Mouse (Mus musculus) C2C12 (cell line): ENCODE measurements at regions not wholly inside any gene's neighbourhood (a gene's known extent, or its start where the extent isn't known, plus 50 kb on each side); places are given as distances from the start of the nearest gene placed in this dataset.

Source experiments
- H3K27me3 ChIP-seq: one replicate; pipeline ENCODE4 v1.6.1; 2011; ENCODE audit not compliant: control insufficient read depth, insufficient read depth, insufficient read length
- H3K36me3 ChIP-seq: one replicate; pipeline ENCODE4 v1.6.1; 2011; ENCODE audit not compliant: control insufficient read depth, insufficient read depth
- H3K4me3 ChIP-seq: one replicate; pipeline ENCODE4 v1.5.1; 2011; ENCODE audit warnings: mild to moderate bottlenecking, control low read depth; ENCODE audit not compliant: poor library complexity, insufficient read depth, severe bottlenecking
- H3K79me2 ChIP-seq: one replicate; pipeline ENCODE4 v1.6.1; 2011; ENCODE audit not compliant: control insufficient read depth, insufficient read depth
- H3K79me3 ChIP-seq: one replicate; pipeline ENCODE4 v1.6.1; 2011; ENCODE audit warnings: low read depth, control low read depth
- H3ac ChIP-seq: one replicate; pipeline ENCODE3; 2011; ENCODE audit warnings: low read depth; ENCODE audit not compliant: control insufficient read depth, insufficient read length
- CEBPB ChIP-seq: IDR thresholded peaks from one replicate; pipeline ENCODE4 v1.6.1; 2011; ENCODE audit warnings: low read depth, mild to moderate bottlenecking, control low read depth, moderate library complexity
- CTCF ChIP-seq: IDR thresholded peaks from one replicate; pipeline ENCODE4 v1.5.1; 2011; ENCODE audit not compliant: control insufficient read depth, insufficient read depth, insufficient read length
- FOSL1 ChIP-seq: IDR thresholded peaks from one replicate; pipeline ENCODE4 v1.8.0; 2011; ENCODE audit warnings: mild to moderate bottlenecking, low read length; ENCODE audit not compliant: poor library complexity, insufficient read depth, severe bottlenecking
- MAX ChIP-seq: IDR thresholded peaks from one replicate; pipeline ENCODE4 v1.6.1; 2011; ENCODE audit warnings: mild to moderate bottlenecking, control low read depth
- MYOD1 ChIP-seq: IDR thresholded peaks from one replicate; pipeline ENCODE4 v1.6.1; 2011; ENCODE audit warnings: low read depth; ENCODE audit not compliant: control insufficient read depth, insufficient read length
- MYOG ChIP-seq: IDR thresholded peaks from one replicate; pipeline ENCODE4 v1.6.1; 2011; ENCODE audit not compliant: control insufficient read depth, insufficient read length; ENCODE audit errors: extremely low read depth
- USF1 ChIP-seq: IDR thresholded peaks from one replicate; pipeline ENCODE4 v1.6.1; 2011; ENCODE audit warnings: low read depth, mild to moderate bottlenecking, control low read depth, moderate library complexity

GRCm38 (mm10) chr17:82215728-82216623 lies 477.8 kb upstream of the Slc8a1 start:
- no peaks in the 10 kb centered on the region for H3K36me3 ChIP-seq
- H3K27me3 ChIP-seq: no peaks in the 10 kb centered on the region
- TF ChIP-seq MYOG: no peak
- no peak for TF ChIP-seq MAX
- no peak for TF ChIP-seq CTCF
- no peak for TF ChIP-seq MYOD1
- TF ChIP-seq FOSL1: no peak
- H3K79me3 ChIP-seq: no peaks in the 10 kb centered on the region
- H3K79me2 ChIP-seq: no peaks in the 10 kb centered on the region
- no peak overlapping the region for H3ac ChIP-seq
- no peak overlapping the region for H3K4me3 ChIP-seq

GRCm38 (mm10) chr17:82199981-82200380 lies 461.8 kb upstream of the Slc8a1 start:
- no peak overlapping the region for H3K4me3 ChIP-seq
- no peak overlapping the region for H3ac ChIP-seq
- TF ChIP-seq USF1: no peak
- TF ChIP-seq FOSL1: no peak
- TF ChIP-seq MAX: no peak
- TF ChIP-seq CTCF: no peak
- no peak for TF ChIP-seq MYOD1
- TF ChIP-seq MYOG: no peak
- TF ChIP-seq CEBPB: no peak
- H3K79me3 ChIP-seq: no peaks in the 10 kb centered on the region
- no peaks in the 10 kb centered on the region for H3K36me3 ChIP-seq
- no peaks in the 10 kb centered on the region for H3K27me3 ChIP-seq
- H3K79me2 ChIP-seq: no peaks in the 10 kb centered on the region

- Histone ChIP-seq H3K36me3 (no peaks in the 10 kb centered on the region), H3K4me3 (no peak overlapping the region), H3K79me3 (no peaks in the 10 kb centered on the region), H3K79me2 (no peaks in the 10 kb centered on the region), H3K27me3 (no peaks in the 10 kb centered on the region), H3ac (no peak overlapping the region)
- no peak for TF ChIP-seq FOSL1
- TF ChIP-seq MYOG: no peak
Observed at GRCm38 (mm10) chr17:82199031-82199642, 461.0 kb upstream of the Slc8a1 start.

GRCm38 (mm10) chr17:82184261-82184660 lies 446.1 kb upstream of the Slc8a1 start:
- TF ChIP-seq MYOD1: no peak
- TF ChIP-seq CEBPB: no peak
- no peak for TF ChIP-seq CTCF
- no peak for TF ChIP-seq FOSL1
- no peak for TF ChIP-seq MYOG
- no peak for TF ChIP-seq USF1
- no peak for TF ChIP-seq MAX
- Histone ChIP-seq H3ac (no peak overlapping the region), H3K27me3 (no peaks in the 10 kb centered on the region), H3K36me3 (no peaks in the 10 kb centered on the region), H3K79me3 (no peaks in the 10 kb centered on the region), H3K79me2 (no peaks in the 10 kb centered on the region), H3K4me3 (no peak overlapping the region)

- TF ChIP-seq MAX (no peak), FOSL1 (no peak), USF1 (no peak), CEBPB (no peak), CTCF (no peak), MYOG (no peak), MYOD1 (no peak)
- no peak overlapping the region for H3K4me3 ChIP-seq
- H3K36me3 ChIP-seq: no peaks in the 10 kb centered on the region
- H3K27me3 ChIP-seq: no peaks in the 10 kb centered on the region
- no peak overlapping the region for H3ac ChIP-seq
- no peaks in the 10 kb centered on the region for H3K79me3 ChIP-seq
- no peaks in the 10 kb centered on the region for H3K79me2 ChIP-seq
Observed at GRCm38 (mm10) chr17:82171216-82171615, 433.0 kb upstream of the Slc8a1 start.

- no peak overlapping the region for H3ac ChIP-seq
- no peaks in the 10 kb centered on the region for H3K36me3 ChIP-seq
- no peak overlapping the region for H3K4me3 ChIP-seq
- H3K27me3 ChIP-seq: no peaks in the 10 kb centered on the region
- no peaks in the 10 kb centered on the region for H3K79me3 ChIP-seq
- no peaks in the 10 kb centered on the region for H3K79me2 ChIP-seq
- no peak for TF ChIP-seq USF1
- no peak for TF ChIP-seq MYOD1
- no peak for TF ChIP-seq CEBPB
- no peak for TF ChIP-seq CTCF
- no peak for TF ChIP-seq MAX
- TF ChIP-seq FOSL1: no peak
- no peak for TF ChIP-seq MYOG
Observed at GRCm38 (mm10) chr17:82153446-82153845, 415.3 kb upstream of the Slc8a1 start.
